Mouse (Mus musculus): ENCODE results near the gene Gm3173.
"Not testable (repeated sequence)": the region's sequence is repeated elsewhere in the genome, so short reads cannot be mapped to it uniquely, and the experiment has no call there.

Gene Gm3173

GRCm38 (mm10) chr14:4430692-4431091, at the start of gene Gm3173:
TSS of gene Gm3173 (plus strand) at chr14:4430992.
- DNase-seq (ENCODE audit: extremely low read depth, low read depth, low spot score), result not testable (repeated sequence)

GRCm38 (mm10) chr14:4385606-4386005, 45.2 kb upstream of the Gm3173 start:
- DNase-seq (ENCODE audit: extremely low read depth, low read depth, low spot score), result not testable (repeated sequence)

DNA sequence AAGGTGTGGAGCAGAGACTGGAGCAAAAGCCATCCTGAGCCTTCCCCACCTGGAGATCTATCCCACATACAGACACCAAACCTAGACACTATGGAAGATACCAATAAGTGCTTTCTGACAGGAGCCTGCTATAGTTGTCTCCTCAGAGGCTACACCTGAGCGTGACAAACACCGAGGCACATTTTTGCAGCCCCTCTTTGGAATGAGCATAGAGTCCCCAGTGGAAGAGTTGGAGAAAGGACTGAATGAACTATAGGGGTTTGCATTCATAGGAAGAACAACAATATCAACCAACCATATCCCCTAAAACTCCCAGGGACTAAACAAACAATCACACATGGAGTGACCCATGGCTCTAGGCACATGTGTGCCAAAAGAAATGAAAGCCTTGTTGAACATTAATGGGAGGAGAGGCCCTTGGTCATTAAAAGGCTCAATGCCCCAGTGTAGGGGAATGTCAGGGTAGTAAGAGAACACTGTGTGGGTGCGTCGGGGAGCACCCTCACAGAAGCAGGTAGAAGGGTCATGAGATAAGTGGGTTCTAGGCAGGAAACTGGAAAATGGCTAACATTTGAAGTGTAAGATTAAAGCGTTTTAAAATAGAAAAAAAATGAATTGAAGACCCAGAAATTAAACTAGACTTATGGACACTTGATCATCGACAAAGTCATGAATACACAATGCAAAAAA, 37.8 kb upstream of the Gm3173 start:
- DNase-seq (ENCODE audit: extremely low read depth, low read depth, low spot score), result not testable (repeated sequence)

- DNase-seq (ENCODE audit: extremely low read depth, low read depth, low spot score), result not testable (repeated sequence)
Measured at GRCm38 (mm10) chr14:4397226-4397625, 33.6 kb upstream of the Gm3173 start, which contains the start of gene Gm3159. TSS of gene Gm3159 (plus strand) at chr14:4397526.

GRCm38 (mm10) chr14:4398624-4399023, 32.2 kb upstream of the Gm3173 start:
- DNase-seq (ENCODE audit: extremely low read depth, low read depth, low spot score), result not testable (repeated sequence)

- not testable (repeated sequence) for DNase-seq (ENCODE audit: extremely low read depth, low read depth, low spot score)
Measured at GRCm38 (mm10) chr14:4400115-4400789, 30.5 kb upstream of the Gm3173 start.

GRCm38 (mm10) chr14:4401245-4401644, 29.5 kb upstream of the Gm3173 start:
- not testable (repeated sequence) for DNase-seq (ENCODE audit: extremely low read depth, low read depth, low spot score)

GRCm38 (mm10) chr14:4403840-4404239, 27.0 kb upstream of the Gm3173 start:
- DNase-seq (ENCODE audit: extremely low read depth, low read depth, low spot score), result not testable (repeated sequence)

- not testable (repeated sequence) for DNase-seq (ENCODE audit: extremely low read depth, low read depth, low spot score)
Measured at GRCm38 (mm10) chr14:4409939-4410338, 20.9 kb upstream of the Gm3173 start.

- not testable (repeated sequence) for DNase-seq (ENCODE audit: extremely low read depth, low read depth, low spot score)
Measured at GRCm38 (mm10) chr14:4414965-4415835, 15.6 kb upstream of the Gm3173 start, which contains the start of gene Gm3164. TSS of gene Gm3164 (plus strand) at chr14:4415448.

- not testable (repeated sequence) for DNase-seq (ENCODE audit: extremely low read depth, low read depth, low spot score)
Measured at GRCm38 (mm10) chr14:4481445-4481844, 50.7 kb downstream of the Gm3173 start, which contains the start of gene Gm3182. TSS of gene Gm3182 (plus strand) at chr14:4481745.

GRCm38 (mm10) chr14:4499425-4499824, 68.6 kb downstream of the Gm3173 start:
- DNase-seq (ENCODE audit: extremely low read depth, low read depth, low spot score), result not testable (repeated sequence)

GRCm38 (mm10) chr14:4555105-4555504, 124.3 kb downstream of the Gm3173 start, which contains the start of gene Gm3047:
TSS of gene Gm3047 (plus strand) at chr14:4555405.
- DNase-seq (ENCODE audit: extremely low read depth, low read depth, low spot score), result not testable (repeated sequence)

All from fat pad, adult 2 months (tissue).